Mouse (Mus musculus): ENCODE results near the gene Gm6588. TPM values are rescaled to one million over a fixed set of nuclear protein-coding genes. Genes with fewer than 3 reads are reported as not detected.

Gm6588 gene
- polyA plus RNA-seq, 1 experiment from 2014 or later, result 0.78 TPM

GRCm38 (mm10) chr5:112428944-112429343, 20.3 kb upstream of the Gm6588 start:
- H3K9me3 ChIP-seq, result no peaks in the 10 kb centered on the region
- H3K4me3 ChIP-seq, result peak overlapping the region; percentile 13; the same call in 1 of the 2 replicates
- ATAC-seq (ENCODE audit: low FRiP score), result no peak
- peaks cover 52% of the 10 kb centered on the region for H3K27me3 ChIP-seq
- peaks cover 19% of the 10 kb centered on the region for H3K4me1 ChIP-seq (replicated peaks)
- 0 out of 2 replicates have a peak overlapping the region, but pooled peaks have one; percentile 52 for H3K27ac ChIP-seq
- H3K9ac ChIP-seq, result peak overlapping the region; percentile 55
- 13% methylated on average over 19 of the region's 19 CpGs for WGBS
- peak overlapping the region; percentile 36 for H3K4me2 ChIP-seq
- H3K36me3 ChIP-seq, result peaks cover 9% of the 10 kb centered on the region; the same call in 1 of the 2 replicates

GRCm38 (mm10) chr5:112431120-112431775, 18.0 kb upstream of the Gm6588 start:
- Histone ChIP-seq H3K9me3 (no peaks in the 10 kb centered on the region), H3K36me3 (peaks cover 11% of the 10 kb centered on the region; the same call in 1 of the 2 replicates), H3K4me2 (no peak overlapping the region), H3K4me3 (no peak overlapping the region), H3K9ac (no peak overlapping the region), H3K27ac (no peak overlapping the region), H3K4me1 (replicated peaks) (peaks cover 19% of the 10 kb centered on the region), H3K27me3 (peaks cover 36% of the 10 kb centered on the region)
- no peak for ATAC-seq (ENCODE audit: low FRiP score)
- 37% methylated on average over 14 of the region's 14 CpGs for WGBS

- Histone ChIP-seq H3K27ac (no peak overlapping the region), H3K4me3 (no peak overlapping the region)
Measured at GRCm38 (mm10) chr5:112432033-112432432, 17.2 kb upstream of the Gm6588 start.

GRCm38 (mm10) chr5:112433004-112433403, 16.2 kb upstream of the Gm6588 start:
- no peak overlapping the region for H3K4me3 ChIP-seq
- WGBS, result 2% methylated on average over 8 of the region's 8 CpGs
- no peak overlapping the region for H3K27ac ChIP-seq
- peak; percentile 43; the same call in 1 of the 2 replicates for ATAC-seq (ENCODE audit: low FRiP score)
- peaks cover 18% of the 10 kb centered on the region for H3K36me3 ChIP-seq
- no peaks in the 10 kb centered on the region for H3K9me3 ChIP-seq
- H3K4me2 ChIP-seq, result no peak overlapping the region; the same call in 1 of the 2 replicates
- peaks cover 34% of the 10 kb centered on the region for H3K27me3 ChIP-seq
- H3K4me1 ChIP-seq (replicated peaks), result peaks cover 19% of the 10 kb centered on the region
- H3K9ac ChIP-seq, result peak overlapping the region; percentile 30; the same call in 1 of the 2 replicates

More at GRCm38 (mm10) chr5:112432033-112432432, 17.2 kb upstream of the Gm6588 start:
- Histone ChIP-seq H3K9me3 (no peaks in the 10 kb centered on the region), H3K9ac (peak overlapping the region; percentile 49; the same call in 1 of the 2 replicates), H3K4me1 (replicated peaks) (peaks cover 19% of the 10 kb centered on the region), H3K36me3 (peaks cover 11% of the 10 kb centered on the region; the same call in 1 of the 2 replicates), H3K27me3 (peaks cover 30% of the 10 kb centered on the region), H3K4me2 (no peak overlapping the region)
- no peak for ATAC-seq (ENCODE audit: low FRiP score)
- 66% methylated on average over 5 of the region's 5 CpGs for WGBS

- peaks cover 22% of the 10 kb centered on the region; the same call in 1 of the 2 replicates for H3K27me3 ChIP-seq
- WGBS, result 59% methylated on average over 10 of the region's 10 CpGs
- no peak overlapping the region for H3K4me2 ChIP-seq
- H3K4me3 ChIP-seq, result no peak overlapping the region
- no peak for ATAC-seq (ENCODE audit: low FRiP score)
- H3K27ac ChIP-seq, result no peak overlapping the region
- no peaks in the 10 kb centered on the region for H3K9me3 ChIP-seq
- peaks cover 33% of the 10 kb centered on the region for H3K36me3 ChIP-seq
- H3K9ac ChIP-seq, result no peak overlapping the region
- no peaks in the 10 kb centered on the region for H3K4me1 ChIP-seq (replicated peaks)
Measured at GRCm38 (mm10) chr5:112438535-112438934, 10.7 kb upstream of the Gm6588 start.

GRCm38 (mm10) chr5:112453088-112453487, 3.9 kb downstream of the Gm6588 start:
- H3K27me3 ChIP-seq, result peaks cover 39% of the 10 kb centered on the region
- H3K4me3 ChIP-seq, result no peak overlapping the region
- no peaks in the 10 kb centered on the region for H3K4me1 ChIP-seq (replicated peaks)
- no peak overlapping the region for H3K27ac ChIP-seq
- 75% methylated on average over 9 of the region's 9 CpGs for WGBS
- H3K9me3 ChIP-seq, result no peaks in the 10 kb centered on the region
- no peak overlapping the region for H3K9ac ChIP-seq
- no peak for ATAC-seq (ENCODE audit: low FRiP score)
- H3K36me3 ChIP-seq, result peaks cover 36% of the 10 kb centered on the region
- no peak overlapping the region for H3K4me2 ChIP-seq

GRCm38 (mm10) chr5:112454966-112455555, 5.8 kb downstream of the Gm6588 start:
- H3K4me1 ChIP-seq (replicated peaks), result peaks cover 7% of the 10 kb centered on the region
- H3K4me3 ChIP-seq, result no peak overlapping the region
- H3K27ac ChIP-seq, result no peak overlapping the region
- no peak overlapping the region for H3K4me2 ChIP-seq
- no peaks in the 10 kb centered on the region for H3K9me3 ChIP-seq
- H3K9ac ChIP-seq, result no peak overlapping the region
- peaks cover 28% of the 10 kb centered on the region for H3K36me3 ChIP-seq
- no peak for ATAC-seq (ENCODE audit: low FRiP score)
- WGBS, result 70% methylated on average over 12 of the region's 12 CpGs
- peaks cover 34% of the 10 kb centered on the region for H3K27me3 ChIP-seq

- no peaks in the 10 kb centered on the region for H3K9me3 ChIP-seq
- ATAC-seq (ENCODE audit: low FRiP score), result no peak
- WGBS, result 42% methylated on average over 3 of the region's 3 CpGs
Measured at GRCm38 (mm10) chr5:112459903-112460302, 10.7 kb downstream of the Gm6588 start.

GRCm38 (mm10) chr5:112466331-112466730, 17.1 kb downstream of the Gm6588 start:
- peaks cover 13% of the 10 kb centered on the region; the same call in 1 of the 2 replicates for H3K27me3 ChIP-seq
- H3K4me1 ChIP-seq (replicated peaks), result peaks cover 22% of the 10 kb centered on the region
- no peak overlapping the region for H3K4me3 ChIP-seq
- peaks cover 36% of the 10 kb centered on the region for H3K36me3 ChIP-seq
- no peak overlapping the region for H3K4me2 ChIP-seq
- peak overlapping the region; percentile 13; the same call in 1 of the 2 replicates for H3K9ac ChIP-seq
- ATAC-seq (ENCODE audit: low FRiP score), result no peak
- no peaks in the 10 kb centered on the region; the same call in 1 of the 2 replicates for H3K9me3 ChIP-seq
- 0 out of 2 replicates have a peak overlapping the region, but pooled peaks have one; percentile 1 for H3K27ac ChIP-seq
- 42% methylated on average over 6 of the region's 6 CpGs for WGBS

More at GRCm38 (mm10) chr5:112459903-112460302, 10.7 kb downstream of the Gm6588 start:
- no peak overlapping the region for H3K4me3 ChIP-seq
- H3K36me3 ChIP-seq, result peaks cover 43% of the 10 kb centered on the region
- H3K4me2 ChIP-seq, result no peak overlapping the region
- no peak overlapping the region for H3K27ac ChIP-seq
- peaks cover 34% of the 10 kb centered on the region for H3K27me3 ChIP-seq
- H3K9ac ChIP-seq, result no peak overlapping the region
- H3K4me1 ChIP-seq (replicated peaks), result peaks cover 14% of the 10 kb centered on the region

GRCm38 (mm10) chr5:112468986-112469581, 19.9 kb downstream of the Gm6588 start:
- H3K27ac ChIP-seq, result no peak overlapping the region
- peaks cover 33% of the 10 kb centered on the region for H3K4me1 ChIP-seq (replicated peaks)
- no peak overlapping the region for H3K4me3 ChIP-seq
- peaks cover 32% of the 10 kb centered on the region for H3K36me3 ChIP-seq
- WGBS, result 86% methylated on average over 4 of the region's 4 CpGs
- 0 out of 2 replicates have a peak, but pooled peaks cover 11% of the 10 kb centered on the region for H3K27me3 ChIP-seq
- ATAC-seq (ENCODE audit: low FRiP score), result no peak
- H3K9me3 ChIP-seq, result no peaks in the 10 kb centered on the region; the same call in 1 of the 2 replicates
- no peak overlapping the region for H3K9ac ChIP-seq
- H3K4me2 ChIP-seq, result no peak overlapping the region

GRCm38 (mm10) chr5:112470144-112470543, 20.9 kb downstream of the Gm6588 start:
- H3K4me2 ChIP-seq, result no peak overlapping the region
- no peaks in the 10 kb centered on the region; the same call in 1 of the 2 replicates for H3K9me3 ChIP-seq
- no peak overlapping the region for H3K4me3 ChIP-seq
- ATAC-seq (ENCODE audit: low FRiP score), result no peak
- no peak overlapping the region for H3K27ac ChIP-seq
- H3K27me3 ChIP-seq, result peaks cover 16% of the 10 kb centered on the region; the same call in 1 of the 2 replicates
- H3K36me3 ChIP-seq, result peaks cover 34% of the 10 kb centered on the region
- peaks cover 33% of the 10 kb centered on the region for H3K4me1 ChIP-seq (replicated peaks)
- H3K9ac ChIP-seq, result no peak overlapping the region
- 74% methylated on average over 6 of the region's 6 CpGs for WGBS

GRCm38 (mm10) chr5:112473453-112473852, 24.2 kb downstream of the Gm6588 start:
- WGBS, result 33% methylated on average over 6 of the region's 6 CpGs
- no peak overlapping the region for H3K4me3 ChIP-seq
- peaks cover 16% of the 10 kb centered on the region; the same call in 1 of the 2 replicates for H3K27me3 ChIP-seq
- no peak for ATAC-seq (ENCODE audit: low FRiP score)
- 0 out of 2 replicates have a peak overlapping the region, but pooled peaks have one; percentile 29 for H3K9ac ChIP-seq
- no peak overlapping the region for H3K27ac ChIP-seq
- H3K4me1 ChIP-seq (replicated peaks), result peaks cover 20% of the 10 kb centered on the region
- peaks cover 27% of the 10 kb centered on the region for H3K36me3 ChIP-seq
- no peak overlapping the region for H3K4me2 ChIP-seq
- H3K9me3 ChIP-seq, result no peaks in the 10 kb centered on the region; the same call in 1 of the 2 replicates
